Mouse (Mus musculus): ENCODE data around the gene Colq. TPM values are rescaled to one million over a fixed set of nuclear protein-coding genes. Genes with fewer than 3 reads are reported as not detected.
"Not testable (repeated sequence)": the region's sequence is repeated elsewhere in the genome, so short reads cannot be mapped to it uniquely, and the experiment has no call there.

Colq gene
- 0.69 TPM in 1 of 2 replicates, not detected in the other for total RNA-seq (2017)

- ATAC-seq (replicated peaks in 1 of 2; ENCODE audit: insufficient read depth in 1 of 2, low FRiP score in 2 of 2, low TSS enrichment in 1 of 2, low read depth in 1 of 2, poor library complexity in 2 of 2, severe bottlenecking in 2 of 2), result no peak
Measured at GRCm38 (mm10) chr14:31591243-31591642, at the start of gene Colq. Gene Colq, minus strand, starts transcription at chr14:31591343.

- peak in 1 of 2 experiments; percentile 4; a peak in 2 of 4 replicates for ATAC-seq (replicated peaks in 1 of 2; ENCODE audit: insufficient read depth in 1 of 2, low FRiP score in 2 of 2, low TSS enrichment in 1 of 2, low read depth in 1 of 2, poor library complexity in 2 of 2, severe bottlenecking in 2 of 2)
Measured at GRCm38 (mm10) chr14:31640346-31640889, 49.3 kb upstream of the Colq start, which contains the start of gene Gm49387. Gene Gm49387, minus strand, starts transcription at chr14:31640878.

GRCm38 (mm10) chr14:31630677-31631076 lies 39.5 kb upstream of the Colq start:
- no peak for ATAC-seq (replicated peaks in 1 of 2; ENCODE audit: insufficient read depth in 1 of 2, low FRiP score in 2 of 2, low TSS enrichment in 1 of 2, low read depth in 1 of 2, poor library complexity in 2 of 2, severe bottlenecking in 2 of 2)

- ATAC-seq (replicated peaks in 1 of 2; ENCODE audit: insufficient read depth in 1 of 2, low FRiP score in 2 of 2, low TSS enrichment in 1 of 2, low read depth in 1 of 2, poor library complexity in 2 of 2, severe bottlenecking in 2 of 2), result no peak
Measured at GRCm38 (mm10) chr14:31622748-31623147, 31.6 kb upstream of the Colq start.

GRCm38 (mm10) chr14:31620591-31621223 lies 29.6 kb upstream of the Colq start:
- ATAC-seq (replicated peaks in 1 of 2; ENCODE audit: insufficient read depth in 1 of 2, low FRiP score in 2 of 2, low TSS enrichment in 1 of 2, low read depth in 1 of 2, poor library complexity in 2 of 2, severe bottlenecking in 2 of 2), result no peak

- peak; percentile 29 to 32; a peak in 3 of 4 replicates for ATAC-seq (replicated peaks in 1 of 2; ENCODE audit: insufficient read depth in 1 of 2, low FRiP score in 2 of 2, low TSS enrichment in 1 of 2, low read depth in 1 of 2, poor library complexity in 2 of 2, severe bottlenecking in 2 of 2)
Measured at GRCm38 (mm10) chr14:31617997-31618396, 26.9 kb upstream of the Colq start.

GRCm38 (mm10) chr14:31617204-31617603 lies 26.1 kb upstream of the Colq start:
- no peak for ATAC-seq (replicated peaks in 1 of 2; ENCODE audit: insufficient read depth in 1 of 2, low FRiP score in 2 of 2, low TSS enrichment in 1 of 2, low read depth in 1 of 2, poor library complexity in 2 of 2, severe bottlenecking in 2 of 2)

GRCm38 (mm10) chr14:31613671-31614070 lies 22.5 kb upstream of the Colq start:
- ATAC-seq (replicated peaks in 1 of 2; ENCODE audit: insufficient read depth in 1 of 2, low FRiP score in 2 of 2, low TSS enrichment in 1 of 2, low read depth in 1 of 2, poor library complexity in 2 of 2, severe bottlenecking in 2 of 2), result no peak

- ATAC-seq (replicated peaks in 1 of 2; ENCODE audit: insufficient read depth in 1 of 2, low FRiP score in 2 of 2, low TSS enrichment in 1 of 2, low read depth in 1 of 2, poor library complexity in 2 of 2, severe bottlenecking in 2 of 2), result no peak
Measured at GRCm38 (mm10) chr14:31611986-31612385, 20.8 kb upstream of the Colq start.

- no peak for ATAC-seq (replicated peaks in 1 of 2; ENCODE audit: insufficient read depth in 1 of 2, low FRiP score in 2 of 2, low TSS enrichment in 1 of 2, low read depth in 1 of 2, poor library complexity in 2 of 2, severe bottlenecking in 2 of 2)
Measured at GRCm38 (mm10) chr14:31605514-31605913, 14.4 kb upstream of the Colq start.

GRCm38 (mm10) chr14:31604916-31605315 lies 13.8 kb upstream of the Colq start:
- 0 out of 4 replicates have a peak, but pooled peaks of 1 of the 2 experiments have one; percentile 56 for ATAC-seq (replicated peaks in 1 of 2; ENCODE audit: insufficient read depth in 1 of 2, low FRiP score in 2 of 2, low TSS enrichment in 1 of 2, low read depth in 1 of 2, poor library complexity in 2 of 2, severe bottlenecking in 2 of 2)

- ATAC-seq (replicated peaks in 1 of 2; ENCODE audit: insufficient read depth in 1 of 2, low FRiP score in 2 of 2, low TSS enrichment in 1 of 2, low read depth in 1 of 2, poor library complexity in 2 of 2, severe bottlenecking in 2 of 2), result not testable (repeated sequence)
Measured at GRCm38 (mm10) chr14:31602616-31602979, 11.5 kb upstream of the Colq start.

- ATAC-seq (replicated peaks in 1 of 2; ENCODE audit: insufficient read depth in 1 of 2, low FRiP score in 2 of 2, low TSS enrichment in 1 of 2, low read depth in 1 of 2, poor library complexity in 2 of 2, severe bottlenecking in 2 of 2), result no peak
Measured at GRCm38 (mm10) chr14:31601908-31602615, 10.9 kb upstream of the Colq start.

- no peak for ATAC-seq (replicated peaks in 1 of 2; ENCODE audit: insufficient read depth in 1 of 2, low FRiP score in 2 of 2, low TSS enrichment in 1 of 2, low read depth in 1 of 2, poor library complexity in 2 of 2, severe bottlenecking in 2 of 2)
Measured at GRCm38 (mm10) chr14:31597446-31597845, 6.3 kb upstream of the Colq start.

- ATAC-seq (replicated peaks in 1 of 2; ENCODE audit: insufficient read depth in 1 of 2, low FRiP score in 2 of 2, low TSS enrichment in 1 of 2, low read depth in 1 of 2, poor library complexity in 2 of 2, severe bottlenecking in 2 of 2), result peak; percentile 17 to 21; a peak in 1 of 4 replicates
Measured at GRCm38 (mm10) chr14:31596408-31596807, 5.3 kb upstream of the Colq start.

- ATAC-seq (replicated peaks in 1 of 2; ENCODE audit: insufficient read depth in 1 of 2, low FRiP score in 2 of 2, low TSS enrichment in 1 of 2, low read depth in 1 of 2, poor library complexity in 2 of 2, severe bottlenecking in 2 of 2), result no peak
Measured at GRCm38 (mm10) chr14:31594693-31595092, 3.5 kb upstream of the Colq start.

GRCm38 (mm10) chr14:31593036-31593435 lies 1.9 kb upstream of the Colq start:
- ATAC-seq (replicated peaks in 1 of 2; ENCODE audit: insufficient read depth in 1 of 2, low FRiP score in 2 of 2, low TSS enrichment in 1 of 2, low read depth in 1 of 2, poor library complexity in 2 of 2, severe bottlenecking in 2 of 2), result peak; percentile 27 to 39; a peak in 1 of 4 replicates

GRCm38 (mm10) chr14:31586451-31586850 lies 4.7 kb downstream of the Colq start:
- no peak for ATAC-seq (replicated peaks in 1 of 2; ENCODE audit: insufficient read depth in 1 of 2, low FRiP score in 2 of 2, low TSS enrichment in 1 of 2, low read depth in 1 of 2, poor library complexity in 2 of 2, severe bottlenecking in 2 of 2)

Measured in hematopoietic stem cell, adult 5-6 weeks (primary cell).